Mouse (Mus musculus) erythroblast, embryonic 14.5 days (primary cell): ENCODE data around the gene Ifnl3. TPM values are rescaled to one million over a fixed set of nuclear protein-coding genes. Genes with fewer than 3 reads are reported as not detected.
"Not testable (repeated sequence)": the region's sequence is repeated elsewhere in the genome, so short reads cannot be mapped to it uniquely, and the experiment has no call there.

Experiments used
- H3K27me3 ChIP-seq: 2 replicates; pipeline ENCODE4 v1.6.1; 2012; ENCODE audit warnings: inconsistent platforms; ENCODE audit not compliant: control insufficient read depth
- H3K36me3 ChIP-seq: 2 replicates; pipeline ENCODE4 v1.6.1; 2012; ENCODE audit warnings: mild to moderate bottlenecking, inconsistent platforms; ENCODE audit not compliant: control insufficient read depth
- H3K4me1 ChIP-seq: 2 replicates; pipeline ENCODE4 v1.6.1; 2012; ENCODE audit warnings: inconsistent platforms; ENCODE audit not compliant: control insufficient read depth
- H3K4me3 ChIP-seq: replicated peaks from 2 replicates; pipeline ENCODE3; 2012; ENCODE audit warnings: moderate library complexity, mild to moderate bottlenecking, inconsistent platforms
- H3K9me3 ChIP-seq: 2 replicates; pipeline ENCODE4 v1.6.1; 2012; ENCODE audit warnings: low read length, inconsistent platforms, mixed read lengths; ENCODE audit not compliant: control insufficient read depth
- GATA1 ChIP-seq: IDR thresholded peaks from 2 replicates; pipeline ENCODE4 v1.6.1; 2012; ENCODE audit warnings: low read length, inconsistent platforms, mixed read lengths
- TAL1 ChIP-seq: IDR thresholded peaks from 3 replicates; pipeline ENCODE4 v1.6.1; 2012; ENCODE audit warnings: low read length, inconsistent platforms, mixed read lengths
- polyA plus RNA-seq: library from polyadenylated mRNA; stranded (reverse); fragments of >175 nt; gene quantifications from 2 replicates; pipeline ENCODE4 v1.2.3, GENCODE M21; 2012

The Ifnl3 gene
- polyA plus RNA-seq, 1 experiment = not detected

- no peaks in the 10 kb centered on the region for H3K27me3 ChIP-seq
- TF ChIP-seq GATA1 (no peak), TAL1 (no peak)
- H3K9me3 ChIP-seq = no peaks in the 10 kb centered on the region
- H3K4me1 ChIP-seq = peaks cover 5% of the 10 kb centered on the region
- H3K4me3 ChIP-seq = no peak overlapping the region
- H3K36me3 ChIP-seq = no peaks in the 10 kb centered on the region
These were observed 27.2 kb upstream of the Ifnl3 start for GRCm38 (mm10) chr7:28495426-28495825.

- Histone ChIP-seq H3K4me1 (no peaks in the 10 kb centered on the region), H3K36me3 (no peaks in the 10 kb centered on the region), H3K4me3 (no peak overlapping the region), H3K27me3 (no peaks in the 10 kb centered on the region), H3K9me3 (no peaks in the 10 kb centered on the region)
- TF ChIP-seq GATA1 (no peak), TAL1 (no peak)
These were observed 17.1 kb upstream of the Ifnl3 start for GRCm38 (mm10) chr7:28505585-28505984.

GRCm38 (mm10) chr7:28509121-28509520, 13.5 kb upstream of the Ifnl3 start:
- H3K4me3 ChIP-seq, H3K4me1 ChIP-seq, H3K36me3 ChIP-seq, H3K9me3 ChIP-seq, H3K27me3 ChIP-seq: not testable (repeated sequence)

- H3K4me3 ChIP-seq, H3K27me3 ChIP-seq, H3K36me3 ChIP-seq, H3K4me1 ChIP-seq, H3K9me3 ChIP-seq: not testable (repeated sequence)
These were observed 12.1 kb upstream of the Ifnl3 start, which contains the start of gene Ifnl2 for GRCm38 (mm10) chr7:28510405-28510974. TSS of gene Ifnl2 (minus strand) at chr7:28510455.

GRCm38 (mm10) chr7:28511441-28511840, 11.2 kb upstream of the Ifnl3 start:
- Histone ChIP-seq H3K9me3 (no peaks in the 10 kb centered on the region), H3K4me1 (no peaks in the 10 kb centered on the region), H3K27me3 (no peaks in the 10 kb centered on the region), H3K36me3 (no peaks in the 10 kb centered on the region), H3K4me3 (no peak overlapping the region)
- TF ChIP-seq GATA1 = no peak
- TF ChIP-seq TAL1 = no peak

GRCm38 (mm10) chr7:28527922-28528719, 5.5 kb downstream of the Ifnl3 start:
- Histone ChIP-seq H3K27me3 (no peaks in the 10 kb centered on the region), H3K36me3 (no peaks in the 10 kb centered on the region), H3K4me1 (peaks cover 7% of the 10 kb centered on the region), H3K4me3 (no peak overlapping the region), H3K9me3 (no peaks in the 10 kb centered on the region)
- no peak for TF ChIP-seq GATA1

- no peaks in the 10 kb centered on the region for H3K27me3 ChIP-seq
- H3K4me3 ChIP-seq = no peak overlapping the region
- no peaks in the 10 kb centered on the region for H3K36me3 ChIP-seq
- H3K9me3 ChIP-seq = no peaks in the 10 kb centered on the region
- TF ChIP-seq GATA1 = no peak
- H3K4me1 ChIP-seq = peaks cover 7% of the 10 kb centered on the region
These were observed 9.4 kb downstream of the Ifnl3 start for GRCm38 (mm10) chr7:28532005-28532404.

GRCm38 (mm10) chr7:28538886-28539285, 16.2 kb downstream of the Ifnl3 start:
- H3K4me1 ChIP-seq, H3K27me3 ChIP-seq, H3K36me3 ChIP-seq, H3K4me3 ChIP-seq, H3K9me3 ChIP-seq: not testable (repeated sequence)

GRCm38 (mm10) chr7:28540526-28540925, 17.9 kb downstream of the Ifnl3 start, which contains the start of gene Sycn:
TSS of gene Sycn (plus strand) at chr7:28540885.
- TF ChIP-seq GATA1 (no peak), TAL1 (no peak)
- no peak within 1 kb of the TSS for H3K4me3 ChIP-seq

GRCm38 (mm10) chr7:28544051-28544601, 21.5 kb downstream of the Ifnl3 start:
- H3K4me1 ChIP-seq = no peaks in the 10 kb centered on the region; the same call in none of the 2 replicates
- H3K36me3 ChIP-seq = no peaks in the 10 kb centered on the region
- no peaks in the 10 kb centered on the region for H3K9me3 ChIP-seq
- no peak for TF ChIP-seq GATA1
- TF ChIP-seq TAL1 = no peak
- peaks cover 52% of the 10 kb centered on the region for H3K27me3 ChIP-seq
- H3K4me3 ChIP-seq = no peak overlapping the region

More at GRCm38 (mm10) chr7:28540526-28540925, 17.9 kb downstream of the Ifnl3 start, which contains the start of gene Sycn:
- H3K4me1 ChIP-seq = no peaks in the 10 kb centered on the region; the same call in 1 of the 2 replicates
- peaks cover 20% of the 10 kb centered on the region for H3K27me3 ChIP-seq
- H3K36me3 ChIP-seq = no peaks in the 10 kb centered on the region
- H3K9me3 ChIP-seq = no peaks in the 10 kb centered on the region
